Mouse (Mus musculus) forebrain, embryonic 13.5 days (tissue): Measurements from ENCODE around the gene Rusc2. TPM values are rescaled to one million over a fixed set of nuclear protein-coding genes. Genes with fewer than 3 reads are reported as not detected.
A peak's percentile ranks its signal among the peaks of the same experiment; 100 is the strongest.

Experiments
- ATAC-seq: fragments of 200-750 bp; cut with Nextera tagmentation; 2 replicates; pipeline ENCODE4 v1.8.0; 2017
- H3K27ac ChIP-seq: fragments of 300-500 bp; sonication (generic); 2 replicates; pipeline ENCODE4 v1.5.1; 2015; ENCODE audit warnings: inconsistent platforms, mild to moderate bottlenecking, moderate library complexity
- H3K27me3 ChIP-seq: fragments of 300-500 bp; sonication (generic); 2 replicates; pipeline ENCODE4 v1.6.1; 2015; ENCODE audit warnings: mild to moderate bottlenecking, inconsistent platforms
- H3K36me3 ChIP-seq: fragments of 300-500 bp; sonication (generic); 2 replicates; pipeline ENCODE4 v1.6.1; 2015; ENCODE audit warnings: mild to moderate bottlenecking, inconsistent platforms; ENCODE audit not compliant: poor library complexity, severe bottlenecking
- H3K4me1 ChIP-seq: fragments of 300-500 bp; sonication (generic); 2 replicates; pipeline ENCODE4 v1.6.1; 2015; ENCODE audit warnings: inconsistent platforms
- H3K4me2 ChIP-seq: fragments of 300-500 bp; sonication (generic); 2 replicates; pipeline ENCODE4 v1.6.1; 2015; ENCODE audit warnings: inconsistent platforms, mild to moderate bottlenecking, moderate library complexity
- H3K4me3 ChIP-seq: fragments of 300-500 bp; sonication (generic); 2 replicates; pipeline ENCODE4 v1.5.1; 2015; ENCODE audit warnings: mild to moderate bottlenecking, inconsistent platforms
- H3K9ac ChIP-seq: fragments of 300-500 bp; sonication (generic); 2 replicates; pipeline ENCODE4 v1.6.1; 2015; ENCODE audit warnings: mild to moderate bottlenecking, inconsistent platforms
- H3K9me3 ChIP-seq: fragments of 300-500 bp; sonication (generic); replicated peaks from 2 replicates; pipeline ENCODE4 v1.6.1; 2016; ENCODE audit warnings: inconsistent platforms
- WGBS: fragments of 180-500 bp; shearing (Covaris S2); methylation state at CpG from one replicate; pipeline ENCODE4 v1.1.7; 2015; 5-methylcytosine and 5-hydroxymethylcytosine counted together
- polyA plus RNA-seq: library from polyadenylated mRNA; unstranded; fragments of >200 nt; fragmentation: Nextera tagmentation; extraction: Ambion mirVana; gene quantifications from 2 replicates; pipeline ENCODE4 v1.2.1, GENCODE M21; 2015

Gene Rusc2
- polyA plus RNA-seq, 1 experiment from 2014 or later, result 38.9 TPM

DNA sequence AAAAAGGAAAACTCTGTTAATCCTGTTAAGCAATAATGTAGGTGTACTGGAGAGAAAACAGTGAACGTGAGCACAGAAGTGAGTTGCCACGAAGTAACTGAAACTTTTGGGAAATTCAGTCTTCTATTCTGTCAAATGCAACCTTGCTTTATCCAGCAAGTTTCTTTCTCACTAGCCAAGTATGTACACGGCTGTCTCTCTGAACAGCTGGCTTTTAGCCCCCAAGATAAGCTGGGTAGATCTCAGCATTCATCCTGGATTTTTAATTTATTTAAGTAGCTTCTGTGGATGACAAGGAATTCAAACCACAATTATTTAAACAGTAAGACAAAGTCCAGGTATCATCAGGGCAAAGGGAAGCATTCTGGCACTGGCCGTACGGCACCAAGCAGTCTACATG is 14.5 kb upstream of the Rusc2 start:
- no peak for ATAC-seq
- H3K9ac ChIP-seq, result no peak overlapping the region
- no peak overlapping the region for H3K4me3 ChIP-seq
- H3K4me2 ChIP-seq, result no peak overlapping the region
- H3K36me3 ChIP-seq, result no peaks in the 10 kb centered on the region
- H3K27me3 ChIP-seq, result no peaks in the 10 kb centered on the region
- 87% methylated on average over 5 of the region's 5 CpGs for WGBS
- H3K9me3 ChIP-seq, result no peaks in the 10 kb centered on the region
- no peak overlapping the region for H3K27ac ChIP-seq
- no peaks in the 10 kb centered on the region for H3K4me1 ChIP-seq

DNA sequence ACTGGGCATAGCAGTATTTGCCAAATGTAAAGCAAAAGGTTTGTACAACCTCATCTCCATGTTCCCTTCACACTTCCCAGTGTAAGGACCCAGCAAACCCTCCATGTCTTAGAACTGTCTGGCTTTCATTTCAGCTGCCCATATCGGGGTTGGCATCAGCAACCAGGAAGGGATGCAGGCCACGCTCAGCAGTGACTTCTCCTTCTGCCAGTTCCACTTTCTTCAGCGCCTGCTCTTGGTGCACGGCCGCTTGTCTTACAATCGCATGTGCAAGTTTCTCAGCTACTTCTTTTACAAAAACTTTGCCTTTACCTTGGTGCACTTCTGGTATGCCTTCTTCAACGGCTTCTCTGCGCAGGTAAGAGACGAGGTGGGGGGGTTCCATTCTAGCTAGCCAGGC is 14.0 kb upstream of the Rusc2 start:
- ATAC-seq, result no peak
- Histone ChIP-seq H3K36me3 (no peaks in the 10 kb centered on the region), H3K4me1 (no peaks in the 10 kb centered on the region), H3K9me3 (no peaks in the 10 kb centered on the region), H3K4me2 (no peak overlapping the region), H3K27me3 (no peaks in the 10 kb centered on the region), H3K27ac (no peak overlapping the region), H3K9ac (no peak overlapping the region), H3K4me3 (no peak overlapping the region)
- WGBS, result 94% methylated on average over 9 of the region's 9 CpGs

DNA sequence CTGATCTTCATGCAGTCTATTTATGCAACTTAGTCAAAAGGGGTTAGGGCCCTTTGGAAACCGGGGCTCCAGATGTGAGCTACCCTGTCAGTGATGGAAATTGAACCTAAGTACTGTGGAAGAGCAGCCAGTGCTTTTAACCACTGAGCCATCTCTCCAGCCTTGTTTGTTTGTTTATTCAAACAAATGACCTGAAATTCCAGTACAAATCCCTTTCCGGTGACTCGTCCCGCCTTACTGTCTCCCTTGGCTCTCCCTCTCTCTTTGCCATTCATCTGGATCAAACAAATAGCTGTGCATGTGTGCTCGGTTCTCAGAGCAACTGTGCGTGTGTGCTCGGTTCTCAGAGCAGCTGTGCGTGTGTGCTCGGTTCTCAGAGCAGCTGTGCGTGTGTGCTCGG is 10.4 kb upstream of the Rusc2 start:
- Histone ChIP-seq H3K27ac (no peak overlapping the region), H3K4me1 (no peaks in the 10 kb centered on the region), H3K4me3 (no peak overlapping the region), H3K9ac (no peak overlapping the region), H3K27me3 (no peaks in the 10 kb centered on the region), H3K4me2 (no peak overlapping the region), H3K9me3 (no peaks in the 10 kb centered on the region), H3K36me3 (no peaks in the 10 kb centered on the region)
- no peak for ATAC-seq
- WGBS, result 81% methylated on average over 11 of the region's 11 CpGs

DNA sequence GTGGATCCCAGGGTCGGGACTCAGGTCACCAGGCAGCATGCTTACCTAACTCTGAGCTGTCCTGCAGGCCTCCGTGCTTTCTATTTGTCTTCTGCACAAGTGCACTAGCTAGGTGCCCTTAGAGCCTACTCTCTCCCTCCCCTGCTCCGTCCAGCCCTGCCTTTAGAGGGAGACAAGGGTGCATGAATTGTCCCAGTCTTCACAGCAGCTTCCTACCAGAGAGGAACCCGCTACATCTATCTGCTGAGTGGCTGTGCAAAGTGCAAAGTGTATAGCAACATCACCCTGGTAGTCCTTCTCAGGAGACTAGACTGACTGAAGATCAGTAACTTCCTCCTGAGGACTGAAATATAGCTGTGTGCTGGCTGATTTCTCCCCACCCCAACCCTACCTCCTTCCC is 9.6 kb upstream of the Rusc2 start:
- Histone ChIP-seq H3K27ac (no peak overlapping the region), H3K4me3 (no peak overlapping the region), H3K4me2 (no peak overlapping the region), H3K36me3 (no peaks in the 10 kb centered on the region), H3K4me1 (no peaks in the 10 kb centered on the region), H3K9ac (no peak overlapping the region), H3K27me3 (no peaks in the 10 kb centered on the region), H3K9me3 (no peaks in the 10 kb centered on the region)
- 71% methylated on average over 4 of the region's 4 CpGs for WGBS
- ATAC-seq, result no peak

DNA sequence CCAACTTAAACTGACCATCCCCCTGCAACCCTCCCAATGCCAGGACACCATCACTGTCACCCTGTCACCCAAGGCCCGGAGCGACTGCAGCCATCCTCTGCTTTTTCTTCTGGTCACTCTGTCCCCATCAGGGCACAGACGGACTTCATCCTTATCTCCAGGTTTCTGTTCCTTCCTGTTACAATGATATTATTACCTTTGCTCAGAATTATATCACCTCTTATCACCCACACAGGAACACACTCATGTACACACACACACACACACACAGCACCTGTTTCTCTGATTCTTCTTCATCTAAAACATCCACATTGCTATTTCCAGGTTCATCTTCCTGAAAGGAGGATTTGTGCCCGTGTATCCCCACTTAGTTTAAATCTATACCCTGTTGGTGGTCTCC is 7.5 kb upstream of the Rusc2 start:
- Histone ChIP-seq H3K9ac (no peak overlapping the region), H3K27ac (no peak overlapping the region), H3K4me3 (no peak overlapping the region), H3K9me3 (no peaks in the 10 kb centered on the region), H3K27me3 (no peaks in the 10 kb centered on the region), H3K36me3 (no peaks in the 10 kb centered on the region), H3K4me2 (no peak overlapping the region), H3K4me1 (no peaks in the 10 kb centered on the region)
- WGBS, result 84% methylated on average over 4 of the region's 4 CpGs
- ATAC-seq, result no peak

DNA sequence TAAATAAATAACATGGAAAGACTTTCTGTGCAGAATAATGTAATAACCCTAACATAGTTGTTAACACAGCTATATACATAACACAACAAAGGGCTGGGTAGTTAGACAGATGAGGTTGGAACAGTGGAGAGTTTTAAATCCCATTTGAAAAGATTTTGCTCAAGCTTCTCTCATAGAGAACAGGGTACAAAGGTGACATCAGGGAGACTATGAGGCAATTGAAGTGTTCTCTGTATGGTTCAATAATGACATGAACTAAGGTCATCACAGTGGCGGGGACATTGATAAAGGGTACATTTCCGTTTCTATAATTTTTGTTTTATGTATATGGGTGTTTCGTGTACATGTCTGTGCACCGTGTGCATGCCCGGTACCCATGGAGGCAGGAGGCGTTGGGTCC is 2.2 kb upstream of the Rusc2 start:
- H3K4me3 ChIP-seq, result no peak overlapping the region
- H3K27ac ChIP-seq, result no peak overlapping the region
- no peak overlapping the region for H3K4me2 ChIP-seq
- H3K9ac ChIP-seq, result no peak overlapping the region
- H3K27me3 ChIP-seq, result no peaks in the 10 kb centered on the region
- 90% methylated on average over 6 of the region's 6 CpGs for WGBS
- no peak for ATAC-seq
- no peaks in the 10 kb centered on the region for H3K9me3 ChIP-seq
- peaks cover 21% of the 10 kb centered on the region for H3K4me1 ChIP-seq
- H3K36me3 ChIP-seq, result no peaks in the 10 kb centered on the region

DNA sequence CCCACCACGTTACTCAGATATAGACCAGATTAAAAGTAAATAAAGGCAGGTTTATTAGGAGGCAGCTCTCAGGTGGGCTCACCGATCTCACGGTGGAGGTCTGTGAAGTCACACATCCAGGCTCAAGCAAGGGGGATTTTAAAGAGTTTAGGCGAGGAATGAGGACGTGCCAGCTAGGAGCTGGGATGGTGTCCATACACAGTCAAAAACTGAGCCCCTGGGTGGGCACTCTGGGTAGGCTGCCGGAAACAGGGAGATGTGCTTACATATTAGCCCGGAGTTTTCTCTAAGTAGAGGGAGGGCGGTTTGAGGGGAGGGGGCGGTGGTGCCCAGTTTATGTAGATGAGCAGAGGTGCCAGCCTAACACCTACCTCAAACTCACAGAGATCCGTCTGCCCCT is 828 bp upstream of the Rusc2 start:
- WGBS, result 62% methylated on average over 10 of the region's 10 CpGs

DNA sequence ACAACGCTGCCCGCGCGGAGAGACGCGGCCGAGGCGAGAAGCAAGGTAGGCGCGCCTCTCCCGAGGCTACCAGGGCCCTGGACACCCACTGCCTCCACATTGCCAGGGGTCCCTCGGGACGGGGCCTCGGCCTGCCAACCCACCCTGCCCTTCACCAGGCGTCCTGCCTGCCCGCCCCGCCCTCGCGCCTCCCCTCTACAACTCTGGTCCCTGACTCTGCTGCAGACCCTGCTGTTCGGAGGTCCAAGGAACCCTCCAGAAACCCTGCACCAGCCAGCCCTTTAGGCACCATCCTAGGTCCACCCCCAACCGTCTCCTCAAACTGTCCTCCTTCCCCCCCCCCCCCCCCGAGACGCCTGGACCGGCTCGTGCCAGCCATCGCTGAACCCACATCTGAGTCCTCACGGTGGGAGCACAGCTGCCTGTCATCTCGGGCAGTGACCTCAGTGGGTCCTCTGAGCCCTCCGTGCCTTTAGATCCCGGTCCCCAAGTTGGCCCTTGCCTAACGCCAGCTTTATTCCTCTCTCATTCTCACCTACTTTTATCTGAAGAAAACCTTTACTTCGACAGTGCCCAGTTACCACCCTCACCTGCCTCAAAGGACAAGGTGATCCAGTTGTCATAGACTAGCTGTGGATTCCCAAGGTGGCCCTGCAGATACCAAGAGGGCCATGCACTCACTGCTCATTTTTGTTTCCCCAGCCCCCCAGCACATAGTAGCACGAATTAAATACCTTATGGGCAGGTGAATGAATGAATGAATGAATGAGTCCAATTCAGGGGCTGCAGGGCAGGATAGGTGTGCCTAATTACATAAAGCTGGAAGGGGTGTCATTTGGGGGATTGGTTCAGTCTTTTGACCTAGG is 609 bp downstream of the Rusc2 start:
- ATAC-seq, result peak; percentile 84
- Histone ChIP-seq H3K9ac (peak overlapping the region; percentile 83), H3K27me3 (no peaks in the 10 kb centered on the region), H3K9me3 (no peaks in the 10 kb centered on the region), H3K36me3 (no peaks in the 10 kb centered on the region), H3K4me2 (peak overlapping the region; percentile 85), H3K4me3 (peak overlapping the region; percentile 56), H3K27ac (peak overlapping the region; percentile 65), H3K4me1 (peaks cover 21% of the 10 kb centered on the region)
- WGBS, result 6% methylated on average over 29 of the region's 33 CpGs

More for the DNA sequence above, 828 bp upstream of the Rusc2 start:
- no peak overlapping the region for H3K27ac ChIP-seq
- H3K4me1 ChIP-seq, result peaks cover 21% of the 10 kb centered on the region
- no peaks in the 10 kb centered on the region for H3K36me3 ChIP-seq
- no peaks in the 10 kb centered on the region for H3K27me3 ChIP-seq
- H3K4me3 ChIP-seq, result peak overlapping the region; percentile 56
- peak; percentile 13 for ATAC-seq
- peak overlapping the region; percentile 83 for H3K9ac ChIP-seq
- H3K9me3 ChIP-seq, result no peaks in the 10 kb centered on the region
- H3K4me2 ChIP-seq, result peak overlapping the region; percentile 85

DNA sequence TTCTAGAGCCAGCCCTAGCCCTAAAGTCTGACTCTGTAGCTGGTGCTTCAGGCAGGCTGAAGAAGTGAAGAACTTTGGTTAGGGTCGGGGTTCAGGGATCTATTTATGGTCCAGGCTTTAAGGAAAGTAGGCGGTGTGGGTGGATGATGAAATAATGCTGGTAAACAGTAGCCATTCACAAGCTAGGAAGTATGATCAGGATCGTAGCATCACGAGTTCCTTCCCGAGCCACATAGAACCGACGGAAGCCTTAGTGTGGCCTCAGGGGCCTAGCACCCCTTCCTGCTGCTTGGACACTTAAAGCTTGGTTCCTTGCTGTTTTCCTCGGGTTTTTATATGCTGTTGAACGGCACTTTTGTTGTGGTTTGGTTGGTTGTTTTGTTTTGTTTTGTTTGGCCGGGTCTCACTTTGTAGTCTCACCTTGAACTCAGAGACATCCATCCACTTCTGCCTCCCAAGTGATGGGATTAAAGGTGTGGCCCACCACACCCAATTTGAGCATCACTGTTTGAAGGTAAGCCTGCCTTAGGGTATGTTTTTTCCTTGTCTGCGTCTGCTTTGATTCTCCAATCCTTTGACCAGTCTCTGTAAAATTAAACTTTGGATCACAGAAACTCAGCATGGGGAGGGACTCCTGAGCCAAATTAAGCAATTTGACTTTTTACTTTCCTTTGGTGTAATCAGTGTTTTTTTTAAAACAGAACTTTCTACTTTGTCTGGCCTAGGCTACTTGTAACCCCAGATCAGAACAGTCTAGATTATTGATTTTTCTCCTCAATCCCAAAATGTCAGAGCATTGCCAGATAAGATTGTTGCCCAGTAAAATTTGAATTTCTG is 1.7 kb downstream of the Rusc2 start:
- peak overlapping the region; percentile 56; the same call in 1 of the 2 replicates for H3K4me3 ChIP-seq
- ATAC-seq, result no peak
- H3K9me3 ChIP-seq, result no peaks in the 10 kb centered on the region
- H3K4me2 ChIP-seq, result peak overlapping the region; percentile 85
- no peaks in the 10 kb centered on the region for H3K27me3 ChIP-seq
- WGBS, result 76% methylated on average over 11 of the region's 11 CpGs
- no peak overlapping the region for H3K9ac ChIP-seq
- no peak overlapping the region for H3K27ac ChIP-seq
- H3K36me3 ChIP-seq, result no peaks in the 10 kb centered on the region
- peaks cover 21% of the 10 kb centered on the region for H3K4me1 ChIP-seq

DNA sequence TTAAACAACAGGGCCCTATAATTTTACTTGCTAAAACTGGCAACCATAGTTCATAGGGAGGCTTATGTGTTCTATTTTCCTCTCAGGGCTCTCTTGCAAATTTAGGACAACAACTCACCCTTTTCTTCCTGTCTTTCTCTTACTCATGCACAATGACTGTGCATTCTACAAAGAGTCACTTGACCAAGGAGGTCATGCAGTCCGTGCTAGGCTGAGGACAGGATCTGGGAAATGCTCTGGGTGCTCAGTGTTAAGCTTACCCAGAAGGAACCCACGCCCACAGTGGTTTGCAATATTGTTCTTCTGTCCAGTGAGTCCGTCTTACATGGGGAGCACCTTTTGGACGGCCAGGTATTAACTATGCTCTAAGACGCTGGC is 2.3 kb downstream of the Rusc2 start:
- Histone ChIP-seq H3K27me3 (no peaks in the 10 kb centered on the region), H3K9ac (no peak overlapping the region), H3K27ac (no peak overlapping the region), H3K4me1 (peaks cover 21% of the 10 kb centered on the region), H3K4me3 (no peak overlapping the region), H3K4me2 (no peak overlapping the region), H3K9me3 (no peaks in the 10 kb centered on the region), H3K36me3 (no peaks in the 10 kb centered on the region)
- WGBS, result 87% methylated on average over 5 of the region's 5 CpGs
- ATAC-seq, result no peak

DNA sequence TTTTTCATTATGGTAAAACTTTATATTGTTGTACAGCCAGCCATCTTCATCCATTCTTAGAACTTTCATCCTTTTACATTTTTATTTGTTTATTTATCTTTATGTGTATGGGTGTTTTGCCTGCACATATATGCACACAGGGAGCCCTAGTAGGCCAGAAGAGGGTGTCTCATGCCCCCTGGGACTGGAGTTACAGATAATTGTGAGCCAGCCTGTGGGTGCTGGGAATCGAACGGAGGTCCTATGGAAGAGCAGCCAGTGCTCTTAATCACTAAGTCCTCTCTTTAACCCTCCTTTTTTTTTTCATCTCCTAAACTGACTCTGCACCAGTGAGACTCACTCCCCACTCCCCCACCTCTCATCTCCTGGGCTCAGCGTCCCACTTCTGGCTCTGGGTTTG is 2.8 kb downstream of the Rusc2 start:
- Histone ChIP-seq H3K27ac (no peak overlapping the region), H3K9ac (no peak overlapping the region), H3K27me3 (no peaks in the 10 kb centered on the region), H3K36me3 (no peaks in the 10 kb centered on the region), H3K4me3 (no peak overlapping the region), H3K4me1 (peaks cover 21% of the 10 kb centered on the region), H3K9me3 (no peaks in the 10 kb centered on the region), H3K4me2 (no peak overlapping the region)
- WGBS, result 95% methylated on average over 3 of the region's 3 CpGs
- no peak for ATAC-seq

DNA sequence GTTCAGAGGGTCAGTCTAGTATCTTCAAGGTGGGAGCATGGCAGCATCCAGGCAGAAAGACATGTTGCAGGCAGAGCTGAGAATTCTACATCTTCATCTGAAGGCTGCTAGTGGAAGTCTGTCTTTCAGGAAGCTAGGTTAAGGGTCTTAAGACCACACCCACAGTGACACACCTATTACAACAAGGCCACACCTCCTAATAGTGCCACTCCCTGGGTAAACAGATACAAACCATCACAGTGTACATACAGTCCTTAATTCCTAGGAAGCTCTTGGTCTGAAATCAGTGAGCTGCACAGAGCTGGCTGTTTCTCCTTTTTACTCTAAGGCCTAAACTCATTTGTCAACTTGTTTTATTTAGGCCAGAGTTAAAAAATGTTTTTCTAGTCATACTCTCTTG is 5.2 kb downstream of the Rusc2 start:
- no peaks in the 10 kb centered on the region for H3K36me3 ChIP-seq
- no peaks in the 10 kb centered on the region for H3K27me3 ChIP-seq
- H3K9me3 ChIP-seq, result no peaks in the 10 kb centered on the region
- H3K9ac ChIP-seq, result no peak overlapping the region
- H3K4me3 ChIP-seq, result no peak overlapping the region
- ATAC-seq, result no peak
- peaks cover 12% of the 10 kb centered on the region for H3K4me1 ChIP-seq
- no peak overlapping the region for H3K4me2 ChIP-seq
- no peak overlapping the region for H3K27ac ChIP-seq
